Mouse (Mus musculus) limb, embryonic 14.5 days (tissue): ENCODE measurements around the gene Gm20388. TPM values are rescaled to one million over a fixed set of nuclear protein-coding genes. Genes with fewer than 3 reads are reported as not detected.

ENCODE experiments used
- ATAC-seq: fragments of 200-750 bp; cut with Nextera tagmentation; 2 replicates; pipeline ENCODE4 v1.8.0; 2017; ENCODE audit warnings: low read depth, moderate number of reproducible peaks, moderate TSS enrichment; ENCODE audit not compliant: low FRiP score
- DNase-seq: peaks from one replicate; pipeline ENCODE4 v3.0.0-alpha.2; 2015; ENCODE audit warnings: low spot score
- H3K27ac ChIP-seq: fragments of 300-500 bp; sonication (generic); replicated peaks from 2 replicates; pipeline ENCODE4 v1.5.1; 2014; ENCODE audit warnings: low read depth, mild to moderate bottlenecking, low read length, moderate library complexity, mixed read lengths
- H3K27me3 ChIP-seq: fragments of 300-500 bp; sonication (generic); 2 replicates; pipeline ENCODE4 v1.6.1; 2014; ENCODE audit warnings: low read length, mixed read lengths; ENCODE audit not compliant: control insufficient read depth, insufficient read depth
- H3K36me3 ChIP-seq: fragments of 300-500 bp; sonication (generic); 2 replicates; pipeline ENCODE4 v1.6.1; 2014; ENCODE audit warnings: mild to moderate bottlenecking, low read length, moderate library complexity, mixed read lengths; ENCODE audit not compliant: control insufficient read depth, insufficient read depth
- H3K4me1 ChIP-seq: fragments of 300-500 bp; sonication (generic); 2 replicates; pipeline ENCODE4 v1.6.1; 2014; ENCODE audit warnings: antibody characterized with exemption, low read length, mixed read lengths; ENCODE audit not compliant: control insufficient read depth, insufficient read depth
- H3K4me2 ChIP-seq: fragments of 300-500 bp; sonication (generic); replicated peaks from 2 replicates; pipeline ENCODE4 v1.6.1; 2014; ENCODE audit warnings: low read depth, mild to moderate bottlenecking, low read length, moderate library complexity; ENCODE audit not compliant: severe bottlenecking
- H3K4me3 ChIP-seq: fragments of 300-500 bp; sonication (generic); replicated peaks from 2 replicates; pipeline ENCODE4 v1.5.1; 2014; ENCODE audit warnings: low read length
- H3K9ac ChIP-seq: fragments of 300-500 bp; sonication (generic); 2 replicates; pipeline ENCODE4 v1.6.1; 2014; ENCODE audit warnings: mild to moderate bottlenecking, low read depth, low read length, moderate library complexity; ENCODE audit not compliant: severe bottlenecking
- H3K9me3 ChIP-seq: fragments of 300-500 bp; sonication (generic); 2 replicates; pipeline ENCODE4 v1.6.1; 2016; ENCODE audit warnings: low read length; ENCODE audit not compliant: control insufficient read depth
- POLR2A ChIP-seq: fragments of 200-500 bp; IDR thresholded peaks from 2 replicates; pipeline ENCODE4 v1.8.0; 2012; ENCODE audit warnings: inconsistent platforms, mild to moderate bottlenecking, moderate library complexity, borderline replicate concordance; ENCODE audit not compliant: insufficient read depth, insufficient read length; ENCODE audit errors: extremely low read depth
- WGBS: fragments of 180-500 bp; shearing (Covaris S2); extraction: QIAGEN DNeasy Blood & Tissue Kit; methylation state at CpG from one replicate; pipeline ENCODE4 v1.1.7; 2014; 5-methylcytosine and 5-hydroxymethylcytosine counted together
- polyA plus RNA-seq, 2 experiments: library from polyadenylated mRNA; depleted of rRNA in 1 of 2; stranded (reverse) in 1 of 2; unstranded in 1 of 2; fragments of >200 nt; fragmentation: Nextera tagmentation in 1 of 2; extraction: Ambion mirVana in 1 of 2; gene quantifications; 2 replicates each; pipeline versions ENCODE4 v1.2.1 to v1.2.3; 2012 to 2014

Gene Gm20388
- polyA plus RNA-seq, 2 experiments: 1.9 to 49.9 TPM

GRCm38 (mm10) chr8:122984175-122984574, 3073.5 kb downstream of the Gm20388 start:
- H3K9me3 ChIP-seq: no peaks in the 10 kb centered on the region
- H3K27me3 ChIP-seq: no peaks in the 10 kb centered on the region
- peaks cover 26% of the 10 kb centered on the region for H3K4me1 ChIP-seq
- DNase-seq (no peak), ATAC-seq (no peak)
- H3K36me3 ChIP-seq: no peaks in the 10 kb centered on the region
- no peak overlapping the region for H3K4me3 ChIP-seq
- H3K27ac ChIP-seq: no peak overlapping the region
- no peak overlapping the region for H3K4me2 ChIP-seq
- 86% methylated on average over 3 of the region's 3 CpGs for WGBS
- no peak for TF ChIP-seq POLR2A
- no peak overlapping the region for H3K9ac ChIP-seq

GRCm38 (mm10) chr8:122986501-122987184, 3076.0 kb downstream of the Gm20388 start:
- H3K9ac ChIP-seq: no peak overlapping the region
- TF ChIP-seq POLR2A: no peak
- no peak overlapping the region for H3K27ac ChIP-seq
- WGBS: 72% methylated on average over 8 of the region's 8 CpGs
- no peaks in the 10 kb centered on the region for H3K36me3 ChIP-seq
- no peaks in the 10 kb centered on the region for H3K27me3 ChIP-seq
- DNase-seq: no peak
- H3K4me1 ChIP-seq: peaks cover 9% of the 10 kb centered on the region
- ATAC-seq: no peak
- no peaks in the 10 kb centered on the region for H3K9me3 ChIP-seq
- H3K4me3 ChIP-seq: no peak overlapping the region
- H3K4me2 ChIP-seq: no peak overlapping the region

- DNase-seq: no peak
- H3K4me2 ChIP-seq: no peak overlapping the region
- no peak overlapping the region for H3K9ac ChIP-seq
- no peaks in the 10 kb centered on the region for H3K9me3 ChIP-seq
- no peaks in the 10 kb centered on the region for H3K36me3 ChIP-seq
- H3K27me3 ChIP-seq: no peaks in the 10 kb centered on the region
- ATAC-seq: no peak
- no peak for TF ChIP-seq POLR2A
- peaks cover 4% of the 10 kb centered on the region for H3K4me1 ChIP-seq
- 66% methylated on average over 2 of the region's 2 CpGs for WGBS
- no peak overlapping the region for H3K4me3 ChIP-seq
- H3K27ac ChIP-seq: no peak overlapping the region
These were observed 3076.6 kb downstream of the Gm20388 start for GRCm38 (mm10) chr8:122987255-122987654.

- Histone ChIP-seq H3K9me3 (no peaks in the 10 kb centered on the region), H3K27me3 (no peaks in the 10 kb centered on the region), H3K4me3 (no peak overlapping the region), H3K36me3 (no peaks in the 10 kb centered on the region), H3K4me1 (peaks cover 6% of the 10 kb centered on the region), H3K27ac (no peak overlapping the region), H3K4me2 (no peak overlapping the region), H3K9ac (no peak overlapping the region)
- DNase-seq (no peak), ATAC-seq (no peak)
- WGBS: 88% methylated on average over 3 of the region's 3 CpGs
- no peak for TF ChIP-seq POLR2A
These were observed 3078.3 kb downstream of the Gm20388 start for GRCm38 (mm10) chr8:122988955-122989354.

- Histone ChIP-seq H3K4me3 (no peak overlapping the region), H3K4me2 (no peak overlapping the region), H3K36me3 (no peaks in the 10 kb centered on the region), H3K27me3 (no peaks in the 10 kb centered on the region), H3K9me3 (no peaks in the 10 kb centered on the region), H3K27ac (no peak overlapping the region), H3K4me1 (peaks cover 6% of the 10 kb centered on the region), H3K9ac (no peak overlapping the region)
- DNase-seq (no peak), ATAC-seq (no peak)
- no peak for TF ChIP-seq POLR2A
- WGBS: 96% methylated on average over 2 of the region's 2 CpGs
These were observed 3079.3 kb downstream of the Gm20388 start for GRCm38 (mm10) chr8:122989976-122990375.
